Mouse (Mus musculus) spleen, adult 10 weeks (tissue): ENCODE data around the gene Hist1h4j. TPM values are rescaled to one million over a fixed set of nuclear protein-coding genes. Genes with fewer than 3 reads are reported as not detected.

ENCODE experiments used
- polyA plus RNA-seq: library from polyadenylated mRNA; stranded (reverse); fragments of 350-450 nt; fragmentation: Illumina TruSeq; extraction: RNeasy Lipid Tissue Mini Kit (QIAGEN cat#74804); gene quantifications from one replicate; pipeline ENCODE4 v1.2.3, GENCODE M21; 2015; ENCODE audit warnings: low replicate concordance; ENCODE audit not compliant: insufficient read depth

Gene Hist1h4j
- polyA plus RNA-seq: not detected

GRCm38 (mm10) chr13:21734906-21735767, at the start of gene Hist1h4j:
Gene Hist1h4j, plus strand, starts transcription at chr13:21735064.

GRCm38 (mm10) chr13:21697811-21698210, 37.1 kb upstream of the Hist1h4j start, which contains the start of gene Olfr1359:
Gene Olfr1359, plus strand, starts transcription at chr13:21698111.

GRCm38 (mm10) chr13:21715864-21716539, 18.9 kb upstream of the Hist1h4j start, which contains the start of the genes Hist1h2bl and Hist1h2ai:
Gene Hist1h2bl, minus strand, starts transcription at chr13:21716143.
Gene Hist1h2ai, plus strand, starts transcription at chr13:21716422.

GRCm38 (mm10) chr13:21717397-21718357, 17.2 kb upstream of the Hist1h4j start, which contains the start of gene Hist1h3h:
Gene Hist1h3h, plus strand, starts transcription at chr13:21717659.

GRCm38 (mm10) chr13:21721757-21722372, 13.0 kb upstream of the Hist1h4j start, which contains the start of gene Hist1h2bm:
Gene Hist1h2bm, plus strand, starts transcription at chr13:21722044.

GRCm38 (mm10) chr13:21750159-21751017, 15.5 kb downstream of the Hist1h4j start, which contains the start of gene Hist1h4k:
Gene Hist1h4k, minus strand, starts transcription at chr13:21750505.

GRCm38 (mm10) chr13:21753524-21754285, 18.8 kb downstream of the Hist1h4j start, which contains the start of the genes Hist1h2ak and Hist1h2bn:
Gene Hist1h2ak, minus strand, starts transcription at chr13:21753827.
Gene Hist1h2bn, plus strand, starts transcription at chr13:21754123.

GRCm38 (mm10) chr13:21779767-21780731, 45.2 kb downstream of the Hist1h4j start, which contains the start of gene Hist1h1b:
Gene Hist1h1b, minus strand, starts transcription at chr13:21780625.

GRCm38 (mm10) chr13:21783255-21783617, 48.4 kb downstream of the Hist1h4j start, which contains the start of gene Hist1h3i:
Gene Hist1h3i, minus strand, starts transcription at chr13:21783370.

Other genes with a start within 250 kb of the Hist1h4j start
- 1.3 TPM for gene AK157302, start 239.8 kb upstream of the Hist1h4j start, polyA plus RNA-seq
- 1.8 TPM for gene Gm11273, start 233.6 kb upstream of the Hist1h4j start, polyA plus RNA-seq
- gene Zkscan8, start 203.9 kb upstream of the Hist1h4j start, polyA plus RNA-seq: 19.1 TPM
- gene Olfr1366, start 192.3 kb upstream of the Hist1h4j start, polyA plus RNA-seq: not detected
- not detected for gene Olfr1535, start 175.2 kb upstream of the Hist1h4j start, polyA plus RNA-seq
- not detected for gene Olfr1364, start 153.3 kb upstream of the Hist1h4j start, polyA plus RNA-seq
- gene Olfr1362, start 121.0 kb upstream of the Hist1h4j start, polyA plus RNA-seq: not detected
- gene Olfr11, start 92.5 kb upstream of the Hist1h4j start, polyA plus RNA-seq: not detected
- not detected for gene Olfr1361, start 71.7 kb upstream of the Hist1h4j start, polyA plus RNA-seq
- gene Olfr1360, start 57.7 kb upstream of the Hist1h4j start, polyA plus RNA-seq: not detected
- gene Olfr1359, start 37.0 kb upstream of the Hist1h4j start, polyA plus RNA-seq: not detected
- not detected for gene Hist1h2bl, start 18.9 kb upstream of the Hist1h4j start, polyA plus RNA-seq
- gene Hist1h2ai, start 18.6 kb upstream of the Hist1h4j start, polyA plus RNA-seq: not detected
- gene Hist1h3h, start 17.4 kb upstream of the Hist1h4j start, polyA plus RNA-seq: not detected
- not detected for gene Hist1h2bm, start 13.0 kb upstream of the Hist1h4j start, polyA plus RNA-seq
- not detected for gene Hist1h4k, start 15.4 kb downstream of the Hist1h4j start, polyA plus RNA-seq
- not detected for gene Hist1h2ak, start 18.8 kb downstream of the Hist1h4j start, polyA plus RNA-seq
- not detected for gene Hist1h2bn, start 19.1 kb downstream of the Hist1h4j start, polyA plus RNA-seq
- not detected for gene Hist1h1b, start 45.6 kb downstream of the Hist1h4j start, polyA plus RNA-seq
- gene Hist1h3i, start 48.3 kb downstream of the Hist1h4j start, polyA plus RNA-seq: not detected
- not detected for gene Hist1h2an, start 52.2 kb downstream of the Hist1h4j start, polyA plus RNA-seq
- not detected for gene Hist1h2bp, start 52.4 kb downstream of the Hist1h4j start, polyA plus RNA-seq
- 1.1 TPM for gene Hist1h2bq, start 75.1 kb downstream of the Hist1h4j start, polyA plus RNA-seq
- not detected for gene Hist1h2ao, start 75.4 kb downstream of the Hist1h4j start, polyA plus RNA-seq
- not detected for gene Hist1h4m, start 76.7 kb downstream of the Hist1h4j start, polyA plus RNA-seq
- gene Hist1h4n, start 97.1 kb downstream of the Hist1h4j start, polyA plus RNA-seq: not detected
- gene Hist1h2ap, start 98.4 kb downstream of the Hist1h4j start, polyA plus RNA-seq: not detected
- gene Hist1h2br, start 98.7 kb downstream of the Hist1h4j start, polyA plus RNA-seq: 0.81 TPM
- 1.2 TPM for gene Zfp184, start 210.0 kb downstream of the Hist1h4j start, polyA plus RNA-seq
- not detected for gene Pom121l2, start 246.1 kb downstream of the Hist1h4j start, polyA plus RNA-seq